Mouse (Mus musculus): Measurements from ENCODE around the gene Tmem43.

- TF ChIP-seq CTCF (IDR thresholded peaks at IDR 0.05; ENCODE audit: low read depth) (no peak), EP300 (IDR thresholded peaks at IDR 0.05; ENCODE audit: low read depth) (no peak)
Measured at GRCm38 (mm10) chr6:91535231-91535630, 61.7 kb downstream of the Tmem43 start.
